Mouse (Mus musculus) heart, postnatal 0 days (tissue): ENCODE measurements around the gene Mccc2.

Experiments used
- CTCF ChIP-seq: IDR thresholded peaks from 2 replicates; pipeline ENCODE4 v1.5.1; 2016; ENCODE audit warnings: antibody characterized with exemption, control low read depth, low read depth
- EP300 ChIP-seq: IDR thresholded peaks from 2 replicates; pipeline ENCODE4 v1.6.1; 2016; ENCODE audit warnings: antibody characterized with exemption, low read depth

GRCm38 (mm10) chr13:100005911-100006496, 9.4 kb downstream of the Mccc2 start:
- TF ChIP-seq CTCF (no peak), EP300 (no peak)
